Mouse (Mus musculus) myocyte (in vitro differentiated cells): ENCODE data around the gene Synpo2.

ENCODE experiments used
- CEBPB ChIP-seq: IDR thresholded peaks from 2 replicates; pipeline ENCODE4 v1.6.1; 2011; ENCODE audit warnings: mild to moderate bottlenecking, moderate library complexity; ENCODE audit not compliant: poor library complexity, insufficient read depth, severe bottlenecking
- POLR2A ChIP-seq: IDR thresholded peaks from one replicate; pipeline ENCODE4 v1.6.1; 2011; ENCODE audit warnings: low read depth, mild to moderate bottlenecking, control low read depth, moderate library complexity; ENCODE audit not compliant: insufficient read length

GRCm38 (mm10) chr3:123175142-123175541 is 60.8 kb downstream of the Synpo2 start:
- no peak for TF ChIP-seq POLR2A
- TF ChIP-seq CEBPB, result no peak
